Mouse (Mus musculus): Measurements from ENCODE around the gene Aar2.
"Not testable (repeated sequence)": the region's sequence is repeated elsewhere in the genome, so short reads cannot be mapped to it uniquely, and the experiment has no call there.

Aar2 gene

GRCm38 (mm10) chr2:156547123-156547891 lies at the start of gene Aar2:
Gene Aar2, plus strand, starts transcription at chr2:156547584.
- peak; percentile 74 to 80 for DNase-seq (ENCODE audit: low spot score in 2 of 2)

GRCm38 (mm10) chr2:156497915-156498314 lies 49.5 kb upstream of the Aar2 start:
- DNase-seq (ENCODE audit: low spot score in 2 of 2), result peak in 1 of 2 experiments; percentile 57

GRCm38 (mm10) chr2:156501025-156501424 lies 46.4 kb upstream of the Aar2 start:
- no peak for DNase-seq (ENCODE audit: low spot score in 2 of 2)

- no peak for DNase-seq (ENCODE audit: low spot score in 2 of 2)
Measured at GRCm38 (mm10) chr2:156505533-156505932, 41.9 kb upstream of the Aar2 start.

- DNase-seq (ENCODE audit: low spot score in 2 of 2), result no peak
Measured at GRCm38 (mm10) chr2:156512028-156512427, 35.4 kb upstream of the Aar2 start.

GRCm38 (mm10) chr2:156512561-156512960 lies 34.8 kb upstream of the Aar2 start:
- DNase-seq (ENCODE audit: low spot score in 2 of 2), result no peak

- DNase-seq (ENCODE audit: low spot score in 2 of 2), result no peak
Measured at GRCm38 (mm10) chr2:156515102-156515501, 32.3 kb upstream of the Aar2 start.

- peak; percentile 82 to 88 for DNase-seq (ENCODE audit: low spot score in 2 of 2)
Measured at GRCm38 (mm10) chr2:156515565-156516185, 31.7 kb upstream of the Aar2 start.

- not testable (repeated sequence) for DNase-seq (ENCODE audit: low spot score in 2 of 2)
Measured at GRCm38 (mm10) chr2:156516678-156517077, 30.7 kb upstream of the Aar2 start.

GRCm38 (mm10) chr2:156518306-156518705 lies 29.1 kb upstream of the Aar2 start:
- no peak for DNase-seq (ENCODE audit: low spot score in 2 of 2)

- no peak for DNase-seq (ENCODE audit: low spot score in 2 of 2)
Measured at GRCm38 (mm10) chr2:156519584-156519983, 27.8 kb upstream of the Aar2 start.

- no peak for DNase-seq (ENCODE audit: low spot score in 2 of 2)
Measured at GRCm38 (mm10) chr2:156522994-156523393, 24.4 kb upstream of the Aar2 start.

GRCm38 (mm10) chr2:156524078-156524477 lies 23.3 kb upstream of the Aar2 start:
- no peak for DNase-seq (ENCODE audit: low spot score in 2 of 2)

GRCm38 (mm10) chr2:156529726-156530125 lies 17.7 kb upstream of the Aar2 start:
- DNase-seq (ENCODE audit: low spot score in 2 of 2), result no peak

- DNase-seq (ENCODE audit: low spot score in 2 of 2), result no peak
Measured at GRCm38 (mm10) chr2:156533160-156533559, 14.2 kb upstream of the Aar2 start.

GRCm38 (mm10) chr2:156538817-156539555 lies 8.4 kb upstream of the Aar2 start:
- no peak for DNase-seq (ENCODE audit: low spot score in 2 of 2)

GRCm38 (mm10) chr2:156540991-156541390 lies 6.4 kb upstream of the Aar2 start:
- no peak for DNase-seq (ENCODE audit: low spot score in 2 of 2)

GRCm38 (mm10) chr2:156542410-156542809 lies 5.0 kb upstream of the Aar2 start:
- no peak for DNase-seq (ENCODE audit: low spot score in 2 of 2)

- no peak for DNase-seq (ENCODE audit: low spot score in 2 of 2)
Measured at GRCm38 (mm10) chr2:156543804-156544203, 3.6 kb upstream of the Aar2 start.

- no peak for DNase-seq (ENCODE audit: low spot score in 2 of 2)
Measured at GRCm38 (mm10) chr2:156552421-156552820, 5.0 kb downstream of the Aar2 start.

GRCm38 (mm10) chr2:156561808-156562207 lies 14.4 kb downstream of the Aar2 start:
- no peak for DNase-seq (ENCODE audit: low spot score in 2 of 2)

- no peak for DNase-seq (ENCODE audit: low spot score in 2 of 2)
Measured at GRCm38 (mm10) chr2:156563557-156563956, 16.2 kb downstream of the Aar2 start.

- no peak for DNase-seq (ENCODE audit: low spot score in 2 of 2)
Measured at GRCm38 (mm10) chr2:156566512-156566911, 19.1 kb downstream of the Aar2 start.

All from frontal cortex, postnatal 25 days (tissue).